Comparison of ENCODE assay signal across 8 mouse cellular contexts in genomic region chr19:36926553-36927236, GRCm38 (mm10). TPM values are rescaled to one million over a fixed set of nuclear protein-coding genes. Genes with fewer than 3 reads are reported as not detected.
DNase-seq lines count a peak whose midpoint lies in the region; ATAC-seq and TF ChIP-seq lines count a peak whose summit lies in the region.

No protein-coding gene starts in this region.

- no peaks in the 10 kb centered on the region for H3K27me3 ChIP-seq in thymus, adult 2 months (ENCODE audit: control insufficient read depth, insufficient read depth, low read length)
- H3K27me3 ChIP-seq in limb, embryonic 10.5 days (ENCODE audit: low read depth, poor library complexity, severe bottlenecking), result no peaks in the 10 kb centered on the region

- H3K9me3 ChIP-seq in limb, embryonic 10.5 days (replicated peaks), result no peaks in the 10 kb centered on the region

- 0 out of 2 replicates have a peak, but pooled peaks cover 3% of the 10 kb centered on the region for H3K4me1 ChIP-seq in thymus, adult 2 months (replicated peaks; ENCODE audit: control insufficient read depth, insufficient read depth, low read length)
- H3K4me1 ChIP-seq in limb, embryonic 10.5 days, result peaks cover 19% of the 10 kb centered on the region
- H3K4me1 ChIP-seq in olfactory bulb, adult 2 months (ENCODE audit: control insufficient read depth, insufficient read depth, low read length), result no peaks in the 10 kb centered on the region

- TF ChIP-seq CTCF in thymus, adult 2 months (IDR thresholded peaks at IDR 0.05; ENCODE audit: borderline replicate concordance, control insufficient read depth, extremely low read depth, insufficient read depth, low read length, poor library complexity), result no peak
- no peak for TF ChIP-seq CTCF in olfactory bulb, adult 2 months (IDR thresholded peaks at IDR 0.05; ENCODE audit: insufficient read depth, low read depth, low read length)

- ATAC-seq in CD4-positive, CD25-positive, alpha-beta regulatory T cell, adult 4 months, result no peak

- WGBS in thymus, adult 2 months, result 1% methylated on average over 26 of the region's 26 CpGs
- 4% methylated on average over 26 of the region's 26 CpGs for WGBS in limb, embryonic 10.5 days
- WGBS in olfactory bulb, adult 2 months, result 1% methylated on average over 26 of the region's 26 CpGs

- peak overlapping the region; percentile 3; the same call in 1 of the 2 replicates for H3K27ac ChIP-seq in thymus, adult 2 months (ENCODE audit: control insufficient read depth, insufficient read depth, low read length)
- peak overlapping the region; percentile 95 for H3K27ac ChIP-seq in limb, embryonic 10.5 days
- H3K27ac ChIP-seq in olfactory bulb, adult 2 months (ENCODE audit: insufficient read depth, low read depth, low read length), result peak overlapping the region; percentile 67

- H3K36me3 ChIP-seq in thymus, adult 2 months (ENCODE audit: control insufficient read depth, insufficient read depth, low read length), result no peaks in the 10 kb centered on the region
- 0 out of 2 replicates have a peak, but pooled peaks cover 2% of the 10 kb centered on the region for H3K36me3 ChIP-seq in limb, embryonic 10.5 days

- peak; percentile 49 for DNase-seq in CD4-positive, CD25-positive, alpha-beta regulatory T cell, adult 2 months (ENCODE audit: low read depth, low spot score)
- DNase-seq in thymus, adult 2 months, result no peak
- no peak for DNase-seq in thymus, adult 18-20 months
- DNase-seq in limb, embryonic 10.5 days (ENCODE audit: low spot score), result no peak
- DNase-seq in cerebellum, postnatal 14 days, result no peak
- DNase-seq in kidney, adult 8-10 months, result no peak

- TF ChIP-seq POLR2A in thymus, adult 2 months (IDR thresholded peaks at IDR 0.05; ENCODE audit: control insufficient read depth, extremely low read depth, insufficient read depth, low read length, poor library complexity), result no peak
- TF ChIP-seq POLR2A in olfactory bulb, adult 2 months (IDR thresholded peaks at IDR 0.05; ENCODE audit: insufficient read depth, low read depth, low read length), result no peak

- H3K4me3 ChIP-seq in thymus, adult 2 months (ENCODE audit: control insufficient read depth, insufficient read depth, low read length), result peak overlapping the region; percentile 92
- H3K4me3 ChIP-seq in limb, embryonic 10.5 days, result peak overlapping the region; percentile 93
- peak overlapping the region; percentile 79 for H3K4me3 ChIP-seq in olfactory bulb, adult 2 months (ENCODE audit: insufficient read depth, low read depth, low read length)

RNA-seq across cellular contexts. Expression of gene Btaf1, which starts 0.8 kb away (rescaled TPM):
- 10 to 100 TPM in 1 of 2 experiments, 1 to 10 TPM in 1; 8.3 to 11.4 TPM for polyA plus RNA-seq in CD4-positive, CD25-positive, alpha-beta regulatory T cell, adult 4 months (2017; shearing (Covaris generic))
- 9.0 and 9.8 TPM in 2 replicates for polyA plus RNA-seq in thymus, adult 2 months (2012; rRNA removed)
- 14.9 and 16.2 TPM in 2 replicates for polyA plus RNA-seq in limb, embryonic 10.5 days (2016; fragmentation: Nextera tagmentation; extraction: Ambion mirVana)
- not detected in 2 replicates for polyA plus RNA-seq in olfactory bulb, adult 2 months (2012; ENCODE audit: insufficient read depth, insufficient read length, low replicate concordance, missing spikeins)

RNA-seq across cellular contexts. Expression of gene Fgfbp3, which starts 7.3 kb away (rescaled TPM):
- not detected for polyA plus RNA-seq in CD4-positive, CD25-positive, alpha-beta regulatory T cell, adult 4 months (2017; shearing (Covaris generic))
- 7.1 and 10.5 TPM in 2 replicates for polyA plus RNA-seq in thymus, adult 2 months (2012; rRNA removed)
- 4.0 and 4.6 TPM in 2 replicates for polyA plus RNA-seq in limb, embryonic 10.5 days (2016; fragmentation: Nextera tagmentation; extraction: Ambion mirVana)
- not detected in 2 replicates for polyA plus RNA-seq in olfactory bulb, adult 2 months (2012; ENCODE audit: insufficient read depth, insufficient read length, low replicate concordance, missing spikeins)

Comparison
In these comparisons a context has a peak if more than half of its experiments do, and no peak if none do; other contexts are left out.
1. H3K27ac ChIP-seq: peak in every context shown above with its lines; median percentile 95 in limb, embryonic 10.5 days; 67 in olfactory bulb, adult 2 months; 3 in thymus, adult 2 months.